Mouse (Mus musculus) embryonic stem cell, embryonic (primary cell): ENCODE measurements around the gene Vmn2r22.
"Not testable (repeated sequence)": the region's sequence is repeated elsewhere in the genome, so short reads cannot be mapped to it uniquely, and the experiment has no call there.

Experiments used
- CTCF ChIA-PET, 4 experiments: fragments of 300-600 bp in 2 of 4; fragments of 350-600 bp in 2 of 4; sonication (Branson Sonifier 250); formaldehyde crosslinking; loops; one replicate each; lab custom pipeline; 2022; ENCODE audit warnings: inconsistent platforms in 2 of 4; lab: Charles Lee
- POLR2A ChIA-PET, 4 experiments: fragments of 300-600 bp in 2 of 4; fragments of 350-600 bp in 2 of 4; sonication (Branson Sonifier 250); formaldehyde crosslinking; loops; one replicate each; lab custom pipeline; 2022; ENCODE audit warnings: antibody characterized with exemption in 4 of 4, inconsistent platforms in 1 of 4; lab: Charles Lee

Vmn2r22 gene

DNA sequence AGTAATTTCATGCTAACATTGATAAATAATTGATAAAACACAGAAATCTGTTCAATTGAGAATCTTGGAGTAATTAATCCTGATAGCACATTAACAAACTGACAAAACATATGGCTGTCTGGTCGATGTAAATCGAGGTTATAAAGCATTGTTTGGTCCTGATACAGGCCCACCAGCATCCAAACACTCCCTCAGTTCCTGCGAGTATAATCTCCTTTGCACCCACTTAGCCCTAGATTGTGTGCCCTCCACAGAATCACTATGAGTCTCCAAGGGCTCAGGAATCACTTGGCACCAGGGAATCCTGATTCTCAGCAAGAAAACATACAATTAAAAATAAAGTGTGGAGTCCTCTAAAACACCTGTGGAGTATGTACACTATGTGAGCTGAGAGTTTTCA is at the start of gene Vmn2r22:
Gene Vmn2r22 (minus strand): TSS at position 101 of the 400 bp plus-strand sequence.
- CTCF ChIA-PET, POLR2A ChIA-PET: not testable (repeated sequence)

DNA sequence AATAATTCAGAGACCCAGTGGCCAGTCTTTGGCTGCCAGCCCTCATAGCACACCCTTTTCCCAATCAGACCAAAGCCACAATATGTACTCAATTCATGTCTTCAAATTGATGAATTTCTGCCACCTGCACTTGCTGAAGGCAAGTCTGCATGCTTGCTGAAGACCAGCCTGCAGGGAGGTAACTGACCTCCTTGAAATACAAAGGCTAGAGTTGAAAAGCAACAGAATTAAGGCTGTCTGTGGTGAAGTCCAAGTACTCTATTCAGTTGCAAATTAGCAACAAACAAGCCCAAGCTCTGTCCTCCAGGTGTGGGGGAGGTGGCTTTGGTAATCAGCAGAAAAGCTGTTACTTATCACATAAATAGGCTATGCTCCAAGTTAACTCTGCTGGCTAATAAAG is 46.7 kb upstream of the Vmn2r22 start:
- ChIA-PET POLR2A (interaction anchor here in 1 of 4 experiments (0.6 kb wide), 1 partner anchor 1312 kb away, joined by 3 read pairs; the partner anchor contains the start of gene Zfp384), CTCF (no interaction called here)

DNA sequence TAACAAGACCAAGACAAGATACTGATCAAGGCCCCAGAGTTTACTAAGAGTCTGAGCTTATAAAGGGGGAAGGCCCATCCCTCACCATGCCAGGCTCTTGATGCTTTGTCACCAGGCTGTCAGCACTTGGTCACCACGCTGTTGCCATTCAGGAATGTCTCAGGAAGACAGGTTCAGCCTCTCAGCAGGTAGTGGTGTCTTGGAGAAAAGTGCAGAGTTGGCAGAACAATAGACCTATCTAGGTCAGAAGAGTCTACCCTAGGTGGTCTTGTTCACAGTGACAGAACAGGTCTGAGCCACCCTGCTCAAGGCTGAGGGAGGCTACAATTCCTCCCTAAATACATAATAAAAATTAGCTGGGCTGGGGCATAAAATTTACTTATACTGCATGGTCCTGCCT is 46.1 kb upstream of the Vmn2r22 start:
- CTCF ChIA-PET: not testable (repeated sequence)
- POLR2A ChIA-PET: interaction anchor here in 1 of 4 experiments (0.6 kb wide), 1 partner anchor 1312 kb away, joined by 3 read pairs; the partner anchor contains the start of gene Zfp384

- ChIA-PET POLR2A (no interaction called here), CTCF (interaction anchor here in 2 of 4 experiments (0.6 to 1.0 kb wide), 2 partner anchors 137 to 603 kb away, joined by 3 to 4 read pairs; no protein-coding TSS in a partner anchor)
These were observed 6.5 kb upstream of the Vmn2r22 start for GRCm38 (mm10) chr6:123657040-123657439.

GRCm38 (mm10) chr6:123639394-123639793 is 11.1 kb downstream of the Vmn2r22 start:
- CTCF ChIA-PET, POLR2A ChIA-PET: not testable (repeated sequence)

DNA sequence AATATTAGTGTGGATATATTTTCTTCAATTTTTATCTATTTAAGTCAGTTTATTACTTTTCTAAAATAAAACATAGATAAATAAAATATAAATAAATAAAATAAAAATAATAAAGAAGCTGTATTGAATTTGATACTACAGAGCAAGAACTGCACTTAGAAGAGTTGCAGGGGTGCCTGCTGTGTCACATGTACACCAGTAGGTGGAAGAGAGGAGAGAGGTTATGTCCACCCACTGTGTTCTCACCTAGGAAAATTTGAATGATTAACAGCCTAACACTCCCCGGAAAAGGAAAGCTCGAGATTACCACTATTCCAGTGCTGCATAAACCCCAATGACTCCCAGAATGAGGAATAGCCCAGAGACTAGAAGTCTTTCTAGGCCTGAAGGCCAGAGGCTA is 26.7 kb downstream of the Vmn2r22 start:
- POLR2A ChIA-PET, CTCF ChIA-PET: not testable (repeated sequence)

GRCm38 (mm10) chr6:123588368-123588767 is 62.2 kb downstream of the Vmn2r22 start:
- CTCF ChIA-PET, POLR2A ChIA-PET: not testable (repeated sequence)

- POLR2A ChIA-PET, CTCF ChIA-PET: not testable (repeated sequence)
These were observed 62.7 kb downstream of the Vmn2r22 start for GRCm38 (mm10) chr6:123587796-123588328.

DNA sequence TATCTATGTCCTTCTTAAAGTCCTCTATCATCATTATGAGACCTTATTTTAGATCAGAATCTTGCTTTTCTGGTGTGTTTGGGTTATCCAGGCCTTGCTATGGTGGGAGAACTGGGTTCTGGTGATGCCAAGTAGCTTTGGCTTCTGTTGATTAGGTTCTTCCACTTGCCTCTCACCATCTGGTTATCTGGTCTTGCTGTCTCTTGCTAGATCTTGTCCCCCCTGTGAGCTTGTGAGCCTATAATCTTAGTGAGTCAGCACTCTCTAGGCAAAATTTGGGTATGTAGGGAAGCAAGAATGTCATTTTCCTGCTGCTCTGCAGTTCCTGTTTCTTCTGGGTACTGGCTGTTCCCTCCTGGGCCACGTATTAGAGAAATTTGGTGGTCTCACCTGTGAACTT is 66.5 kb downstream of the Vmn2r22 start:
- CTCF ChIA-PET, POLR2A ChIA-PET: not testable (repeated sequence)

DNA sequence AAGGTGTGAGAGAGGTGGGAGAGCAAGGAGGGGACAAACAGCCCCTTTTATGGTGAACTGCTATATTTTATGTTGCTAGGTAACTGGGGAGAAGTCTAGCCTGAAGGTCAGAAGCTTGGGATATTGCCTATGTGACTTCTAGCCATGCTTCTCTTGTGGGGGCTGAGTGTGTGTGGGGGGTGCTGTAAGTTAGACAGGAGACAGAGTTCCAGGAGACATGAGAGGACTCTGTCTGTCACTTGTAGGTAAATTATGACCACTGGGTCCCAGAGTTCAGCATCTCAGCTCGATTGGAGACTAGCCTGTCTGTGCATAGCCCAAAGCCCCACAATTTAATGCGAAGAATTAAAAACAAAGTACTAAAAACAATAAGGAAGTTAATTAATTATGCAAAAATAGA is 75.8 kb downstream of the Vmn2r22 start:
- POLR2A ChIA-PET, CTCF ChIA-PET: not testable (repeated sequence)
